Comparison of ENCODE assay signal across 19 mouse cellular contexts in the genomic region with DNA sequence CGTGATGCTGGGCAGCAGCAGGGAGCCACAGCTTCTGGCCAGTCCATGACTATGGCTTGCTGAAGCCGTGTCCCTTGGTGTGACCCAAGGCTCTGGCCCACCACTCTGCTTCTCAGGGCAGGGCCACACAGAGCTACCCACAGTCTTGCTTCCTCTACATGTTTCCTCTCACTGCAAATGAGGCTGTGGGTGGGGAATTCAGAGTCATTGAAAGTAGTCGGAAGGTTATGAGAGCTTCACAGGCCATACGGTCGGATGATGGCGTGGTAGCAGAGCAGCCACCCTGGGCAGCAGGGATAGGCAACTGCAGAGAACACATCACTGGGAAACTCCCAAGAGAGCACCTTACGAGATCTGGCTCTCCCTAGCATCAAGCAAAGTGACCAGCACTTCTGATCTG. TPM values are rescaled to one million over a fixed set of nuclear protein-coding genes. Genes with fewer than 3 reads are reported as not detected.
DNase-seq lines count a peak whose midpoint lies in the region; TF ChIP-seq lines count a peak whose summit lies in the region.
"Had no signal": no experiment of that assay in that cellular context is flagged by ENCODE, and none has a peak within 500 bp of the region (broad histone marks: within the 10 kb centered on the region; RNA-seq: fewer than 3 reads in every experiment).

No protein-coding gene starts in this region.

- H3K79me2 ChIP-seq in heart, adult 2 months (replicated peaks; ENCODE audit: control insufficient read depth, insufficient read depth, low read length) = no peaks in the 10 kb centered on the region

- no peak for DNase-seq in heart, adult 2 months
- no peak for DNase-seq in heart, postnatal 4 days
- DNase-seq in spleen, adult 2 months (ENCODE audit: low read depth in 1 of 2, low spot score in 2 of 2) = peak in 1 of 2 experiments; percentile 53
- no peak for DNase-seq in spleen, postnatal 14 days (ENCODE audit: low spot score in 2 of 2)
- DNase-seq in limb, embryonic 10.5 days (ENCODE audit: low spot score) = no peak
- DNase-seq in spleen, postnatal 36 days (ENCODE audit: low spot score in 2 of 2) = peak; percentile 69 to 70
- DNase-seq in cerebellum, adult 9-10 months = no peak
- DNase-seq in layer of hippocampus, adult 9-10 months (ENCODE audit: low spot score) = no peak
- DNase-seq: adrenal gland, postnatal 36 days; cerebellum, postnatal 14 days; embryo, embryonic 11 days; gastrocnemius, adult 2 months; kidney, postnatal 14 days; layer of hippocampus, adult 9-11 months; thymus, adult 18-20 months had no signal

- TF ChIP-seq POLR2A in heart, adult 2 months (IDR thresholded peaks at IDR 0.05; ENCODE audit: insufficient read depth, low read depth, low read length) = no peak
- 0 out of 2 replicates have a peak, but pooled peaks have one; percentile 11 for TF ChIP-seq POLR2A in spleen, adult 2 months (IDR thresholded peaks at IDR 0.05; ENCODE audit: low read depth, low read length)

- WGBS in heart, adult 2 months = 73% methylated on average over 7 of the region's 7 CpGs
- 28% methylated on average over 7 of the region's 7 CpGs for WGBS in spleen, adult 2 months
- 92% methylated on average over 7 of the region's 7 CpGs for WGBS in limb, embryonic 10.5 days

- intact Hi-C loops in heart, adult 2 months (cut with DNase I) = no loop called here

- no peak overlapping the region for H3K9ac ChIP-seq in heart, adult 2 months (ENCODE audit: low read depth, low read length)
- H3K9ac ChIP-seq: hindbrain, embryonic 12.5 days; limb, embryonic 12.5 days; liver, embryonic 14.5 days; midbrain, embryonic 13.5 days had no signal

- H3K9me3 ChIP-seq in limb, embryonic 10.5 days (replicated peaks) = no peaks in the 10 kb centered on the region
- H3K9me3 ChIP-seq: hindbrain, embryonic 12.5 days; limb, embryonic 12.5 days; midbrain, embryonic 13.5 days had no signal

- H3K4me3 ChIP-seq in heart, adult 2 months = no peak overlapping the region
- peak overlapping the region; percentile 39 for H3K4me3 ChIP-seq in spleen, adult 2 months (ENCODE audit: extremely low read depth, insufficient read depth, insufficient read length)
- no peak overlapping the region for H3K4me3 ChIP-seq in limb, embryonic 10.5 days
- H3K4me3 ChIP-seq: gastrocnemius, adult 2 months; hindbrain, embryonic 12.5 days; limb, embryonic 12.5 days; midbrain, embryonic 13.5 days had no signal

- TF ChIP-seq CTCF in heart, adult 2 months (IDR thresholded peaks at IDR 0.05) = no peak
- no peak for TF ChIP-seq CTCF in spleen, adult 2 months (IDR thresholded peaks at IDR 0.05; ENCODE audit: extremely low read depth, insufficient read depth, insufficient read length, insufficient replicate concordance)

- TF ChIP-seq EP300 in heart, adult 2 months (IDR thresholded peaks at IDR 0.05; ENCODE audit: insufficient read depth, low read depth, low read length) = no peak

- H3K36me3 ChIP-seq in heart, adult 2 months (ENCODE audit: control insufficient read depth, insufficient read depth, low read length) = no peaks in the 10 kb centered on the region; the same call in 1 of the 2 replicates
- H3K36me3 ChIP-seq in spleen, adult 2 months (ENCODE audit: control insufficient read depth, insufficient read depth, low read length) = peaks cover 7% of the 10 kb centered on the region
- no peaks in the 10 kb centered on the region for H3K36me3 ChIP-seq in limb, embryonic 10.5 days
- H3K36me3 ChIP-seq: hindbrain, embryonic 12.5 days; limb, embryonic 12.5 days; midbrain, embryonic 13.5 days had no signal

- peaks cover 11% of the 10 kb centered on the region for H3K4me1 ChIP-seq in heart, adult 2 months (ENCODE audit: control insufficient read depth, insufficient read depth, low read length)
- peaks cover 31% of the 10 kb centered on the region for H3K4me1 ChIP-seq in spleen, adult 2 months (ENCODE audit: control insufficient read depth, insufficient read depth, insufficient read length)
- H3K4me1 ChIP-seq in limb, embryonic 10.5 days = peaks cover 31% of the 10 kb centered on the region

- H3K27ac ChIP-seq in heart, adult 2 months = peak overlapping the region; percentile 24; the same call in 1 of the 2 replicates
- H3K27ac ChIP-seq in spleen, adult 2 months (ENCODE audit: insufficient read depth, low read length) = peak overlapping the region; percentile 82
- H3K27ac ChIP-seq in limb, embryonic 10.5 days = peak overlapping the region; percentile 34; the same call in 1 of the 2 replicates
- H3K27ac ChIP-seq: gastrocnemius, adult 2 months; hindbrain, embryonic 12.5 days; limb, embryonic 12.5 days; liver, embryonic 14.5 days; midbrain, embryonic 13.5 days had no signal

- no peaks in the 10 kb centered on the region for H3K27me3 ChIP-seq in heart, adult 2 months (ENCODE audit: control insufficient read depth, insufficient read depth, low read length)
- no peaks in the 10 kb centered on the region for H3K27me3 ChIP-seq in spleen, adult 2 months (ENCODE audit: control insufficient read depth, insufficient read depth, low read length)
- no peaks in the 10 kb centered on the region for H3K27me3 ChIP-seq in limb, embryonic 10.5 days (ENCODE audit: low read depth, poor library complexity, severe bottlenecking)
- H3K27me3 ChIP-seq: limb, embryonic 12.5 days had no signal

RNA-seq across cellular contexts. Expression of a gene that starts 3.2 kb away (rescaled TPM):
- total RNA-seq in heart, adult 2 months (2021) = 10 to 100 TPM; 26.7 to 28.9 TPM
- polyA plus RNA-seq in heart, adult 2 months (2012; rRNA removed) = 15.2 and 24.7 TPM in 2 replicates
- total RNA-seq in heart, postnatal 4 days (2021) = 10 to 100 TPM; 40.2 to 40.3 TPM
- 45.3 and 48.4 TPM in 2 replicates for polyA plus RNA-seq in spleen, adult 2 months (2012; rRNA removed)
- polyA plus RNA-seq in limb, embryonic 10.5 days (2016; fragmentation: Nextera tagmentation; extraction: Ambion mirVana) = 8.5 and 11.1 TPM in 2 replicates

Comparison
In these comparisons a context has a peak if more than half of its experiments do, and no peak if none do; other contexts are left out.
1. DNase-seq: peak in spleen, postnatal 36 days (2 of 2); none in heart, adult 2 months (0 of 2), heart, postnatal 4 days (single experiment), spleen, postnatal 14 days (0 of 2), limb, embryonic 10.5 days (single experiment), cerebellum, adult 9-10 months (single experiment) and layer of hippocampus, adult 9-10 months (single experiment).
2. H3K27ac ChIP-seq: peak in every context shown above with its lines; median percentile 82 in spleen, adult 2 months; 34 in limb, embryonic 10.5 days; 24 in heart, adult 2 months.